In the genomic region with DNA sequence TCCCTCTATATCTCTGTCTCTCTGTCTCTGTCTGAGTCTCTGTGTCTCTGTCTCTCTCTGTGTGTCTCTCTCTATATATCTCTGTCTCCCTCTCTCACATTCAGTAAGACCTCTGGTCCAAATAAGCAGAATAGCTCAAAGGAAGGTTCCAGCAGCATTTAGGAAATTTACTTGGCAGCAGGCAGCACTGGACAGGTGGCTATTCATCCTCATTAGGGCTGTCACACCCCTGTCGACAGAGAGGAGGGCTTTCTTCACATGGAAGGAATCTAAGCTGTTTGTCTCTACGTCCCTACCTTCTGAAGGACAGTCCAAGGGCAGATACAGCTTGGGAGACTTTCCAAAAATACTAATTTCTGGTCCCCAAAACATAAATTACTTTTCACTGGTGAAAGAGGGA, we compare ENCODE assay signal across 27 mouse cellular contexts.
A peak's percentile ranks its signal among the peaks of the same experiment; 100 is the strongest.
DNase-seq lines count a peak whose midpoint lies in the region; ATAC-seq lines count a peak whose summit lies in the region.
"Had no signal": no experiment of that assay in that cellular context is flagged by ENCODE, and none has a peak within 500 bp of the region (broad histone marks: within the 10 kb centered on the region; RNA-seq: fewer than 3 reads in every experiment).

No protein-coding gene starts in this region.

- H3K4me3 ChIP-seq in heart, embryonic 10.5 days: no peak overlapping the region
- no peak overlapping the region for H3K4me3 ChIP-seq in heart, embryonic 11.5 days (ENCODE audit: low read depth, low read length)
- H3K4me3 ChIP-seq: embryonic facial prominence, embryonic 12.5 days; embryonic facial prominence, embryonic 15.5 days; forebrain, embryonic 12.5 days; heart, adult 2 months; heart, embryonic 12.5 days; heart, embryonic 15.5 days had no signal

- 30% methylated on average over 2 of the region's 2 CpGs for WGBS in heart, embryonic 10.5 days
- WGBS in heart, embryonic 11.5 days (ENCODE audit: insufficient replicate concordance): 39% methylated on average over 2 of the region's 2 CpGs

- no peaks in the 10 kb centered on the region for H3K36me3 ChIP-seq in heart, embryonic 10.5 days
- no peaks in the 10 kb centered on the region for H3K36me3 ChIP-seq in heart, embryonic 11.5 days (ENCODE audit: control insufficient read depth, insufficient read depth, low read length)
- H3K36me3 ChIP-seq: embryonic facial prominence, embryonic 12.5 days; embryonic facial prominence, embryonic 15.5 days; forebrain, embryonic 12.5 days; G1E; heart, embryonic 12.5 days; heart, embryonic 15.5 days had no signal

- H3K9me3 ChIP-seq in heart, embryonic 10.5 days: no peaks in the 10 kb centered on the region
- no peaks in the 10 kb centered on the region for H3K9me3 ChIP-seq in heart, embryonic 11.5 days (replicated peaks; ENCODE audit: control insufficient read depth, low read length)
- H3K9me3 ChIP-seq: embryonic facial prominence, embryonic 12.5 days; embryonic facial prominence, embryonic 15.5 days; forebrain, embryonic 12.5 days; heart, embryonic 12.5 days; heart, embryonic 15.5 days had no signal

- H3K27me3 ChIP-seq in heart, embryonic 10.5 days (ENCODE audit: insufficient read depth, poor library complexity, severe bottlenecking): no peaks in the 10 kb centered on the region
- no peaks in the 10 kb centered on the region for H3K27me3 ChIP-seq in heart, embryonic 11.5 days (ENCODE audit: control insufficient read depth, insufficient read depth, low read length)
- H3K27me3 ChIP-seq: CH12.LX; embryonic facial prominence, embryonic 12.5 days; embryonic facial prominence, embryonic 15.5 days; forebrain, embryonic 12.5 days; heart, embryonic 12.5 days; heart, embryonic 15.5 days had no signal

- no peak overlapping the region for H3K27ac ChIP-seq in heart, embryonic 10.5 days
- H3K27ac ChIP-seq in heart, embryonic 11.5 days (ENCODE audit: low read depth, low read length): no peak overlapping the region
- H3K27ac ChIP-seq: embryonic facial prominence, embryonic 12.5 days; embryonic facial prominence, embryonic 15.5 days; forebrain, embryonic 12.5 days; heart, adult 2 months; heart, embryonic 15.5 days; hindbrain, embryonic 14.5 days had no signal

- H3K4me2 ChIP-seq in heart, embryonic 11.5 days: no peak overlapping the region
- H3K4me2 ChIP-seq: embryonic facial prominence, embryonic 12.5 days; embryonic facial prominence, embryonic 15.5 days; forebrain, embryonic 12.5 days; heart, embryonic 12.5 days; heart, embryonic 15.5 days; hindbrain, embryonic 14.5 days had no signal

- H3K4me1 ChIP-seq in heart, embryonic 10.5 days: no peaks in the 10 kb centered on the region
- no peaks in the 10 kb centered on the region for H3K4me1 ChIP-seq in heart, embryonic 11.5 days (ENCODE audit: control insufficient read depth, insufficient read depth, low read length)
- H3K4me1 ChIP-seq: embryonic facial prominence, embryonic 12.5 days; embryonic facial prominence, embryonic 15.5 days; forebrain, embryonic 12.5 days; heart, embryonic 12.5 days; heart, embryonic 15.5 days had no signal

- H3K9ac ChIP-seq in heart, embryonic 11.5 days (ENCODE audit: low read depth, low read length): no peak overlapping the region
- H3K9ac ChIP-seq: embryonic facial prominence, embryonic 12.5 days; embryonic facial prominence, embryonic 15.5 days; forebrain, embryonic 12.5 days; heart, embryonic 12.5 days; heart, embryonic 15.5 days; hindbrain, embryonic 14.5 days had no signal

- peak; percentile 1 for DNase-seq in cerebellum, adult 8-10 months
- no peak for DNase-seq in cerebellum, adult 11-12 months
- DNase-seq in cerebellum, postnatal 14 days: peak; percentile 40 to 51
- no peak for DNase-seq in cerebellum, adult 11 months
- peak; percentile 28 for DNase-seq in heart, embryonic 10.5 days (ENCODE audit: low spot score)
- DNase-seq in natural killer cell, adult 2 months (ENCODE audit: low spot score in 2 of 2): no peak
- DNase-seq: adrenal gland, postnatal 10 days; adrenal gland, postnatal 36 days; B cell, adult 2 months; gastrocnemius, postnatal 10 days; gastrocnemius, postnatal 36 days; heart, adult 2 months; heart, postnatal 10 days; heart, postnatal 36 days; kidney, adult 2 months had no signal

- ATAC-seq in heart, embryonic 11.5 days (replicated peaks; ENCODE audit: insufficient number of reproducible peaks, low FRiP score, low TSS enrichment): no peak
- ATAC-seq: forebrain, embryonic 16.5 days; intestine, postnatal 0 days; Patski had no signal

Comparison
In these comparisons a context has a peak if more than half of its experiments do, and no peak if none do; other contexts are left out.
1. DNase-seq: peak in cerebellum, adult 8-10 months (single experiment), cerebellum, postnatal 14 days (2 of 2) and heart, embryonic 10.5 days (single experiment); none in cerebellum, adult 11-12 months (single experiment), cerebellum, adult 11 months (single experiment) and natural killer cell, adult 2 months (0 of 2).